Mouse (Mus musculus): ENCODE results near the gene Dusp27. TPM values are rescaled to one million over a fixed set of nuclear protein-coding genes. Genes with fewer than 3 reads are reported as not detected.

Gene Dusp27
- total RNA-seq, 1 experiment: 60.2 TPM

DNA sequence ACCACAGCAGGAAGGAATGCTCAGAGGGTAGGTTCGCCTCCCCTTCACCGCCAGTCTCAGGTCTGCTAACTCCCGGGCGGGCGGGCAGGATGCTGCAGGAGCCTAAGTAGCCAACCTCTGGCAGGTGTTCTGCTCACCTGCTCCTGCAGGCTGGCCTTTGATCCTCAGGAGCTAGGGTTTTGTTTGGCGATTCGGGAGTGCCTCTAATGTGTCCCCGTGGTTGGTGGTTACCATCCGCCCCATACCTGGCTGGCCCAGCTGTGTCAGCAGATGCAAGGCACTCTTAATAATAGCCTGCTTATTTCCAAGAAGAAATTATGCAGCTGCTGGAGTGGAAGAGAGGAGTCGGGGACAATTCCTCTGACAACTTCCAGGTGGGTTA lies 27.4 kb upstream of the Dusp27 start:
- TF ChIP-seq CHD2 (IDR thresholded peaks at IDR 0.05; ENCODE audit: low read depth, low read length): no peak
- no peak for TF ChIP-seq ZNF384 (IDR thresholded peaks at IDR 0.05; ENCODE audit: low read depth, low read length)
- TF ChIP-seq MAFK (IDR thresholded peaks at IDR 0.05; ENCODE audit: insufficient read depth, low read depth, low read length): no peak
- TF ChIP-seq HCFC1 (IDR thresholded peaks at IDR 0.05; ENCODE audit: borderline replicate concordance, insufficient read depth, low read length): no peak
- no peak for TF ChIP-seq ZC3H11A (IDR thresholded peaks at IDR 0.05; ENCODE audit: borderline replicate concordance, low read depth, low read length)

DNA sequence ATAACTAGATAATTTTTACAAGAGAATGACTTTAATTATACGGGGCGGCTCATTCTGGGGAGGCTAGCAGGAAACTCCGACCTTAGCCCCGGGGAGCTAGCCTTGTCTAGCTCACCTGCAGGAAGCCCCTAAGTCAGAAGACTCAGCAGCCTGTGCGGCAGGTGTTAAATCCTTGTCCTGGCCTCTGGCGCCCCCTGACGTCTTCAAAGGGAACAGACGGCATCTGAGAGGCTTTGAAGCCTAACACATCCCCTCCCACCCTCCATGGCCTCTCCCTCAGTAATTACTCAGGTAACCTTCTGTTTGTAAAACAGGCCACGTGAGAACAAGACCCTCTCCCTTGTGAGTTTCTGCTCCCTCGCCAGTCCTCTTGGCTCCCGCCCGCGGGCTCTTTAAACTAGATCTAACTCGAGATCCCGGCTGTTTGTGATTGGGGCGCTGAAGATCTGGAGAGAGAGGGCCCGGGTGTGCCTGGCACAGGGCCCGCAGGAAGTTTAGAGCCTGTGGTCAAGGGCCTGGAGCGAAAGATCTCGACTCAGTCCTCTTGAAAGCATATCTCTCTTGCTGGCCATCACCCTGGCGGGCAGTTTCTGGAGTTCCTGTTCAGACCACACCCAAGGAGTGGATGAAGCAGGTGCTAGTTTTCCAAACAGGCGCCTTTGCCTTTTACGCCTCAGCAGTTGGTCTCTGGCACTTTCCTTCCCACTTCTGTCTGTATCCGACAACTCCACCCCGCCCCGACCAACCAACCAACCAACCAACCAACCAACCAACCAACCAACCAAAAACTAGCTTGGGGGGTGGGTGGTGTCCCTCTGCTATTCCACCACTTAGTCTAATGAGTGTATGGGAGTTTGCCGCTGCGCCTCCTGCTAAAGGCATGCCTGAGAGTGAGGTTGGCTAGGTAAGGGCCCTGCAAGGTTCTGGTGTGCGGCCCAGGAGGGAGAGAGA lies 26.7 kb upstream of the Dusp27 start:
- TF ChIP-seq HCFC1 (IDR thresholded peaks at IDR 0.05; ENCODE audit: borderline replicate concordance, insufficient read depth, low read length) (no peak), ZC3H11A (IDR thresholded peaks at IDR 0.05; ENCODE audit: borderline replicate concordance, low read depth, low read length) (peak; percentile 98)
- H3K4me3 ChIP-seq (ENCODE audit: insufficient read depth in 1 of 2, low read depth in 1 of 2, low read length in 2 of 2, poor library complexity in 1 of 2, severe bottlenecking in 1 of 2): peak overlapping the region; percentile 57 to 59
- in situ Hi-C loops (cut with MboI; ENCODE audit: low sequenced_read_pairs in 2 of 2, unreplicated experiment in 2 of 2): loop anchor here (5.0 to 10.0 kb wide), 2 partner anchors 152 to 380 kb away; partner anchors contain the start of gene Pou2f1 (in 1 of the 2)

More for the DNA sequence above, 27.4 kb upstream of the Dusp27 start:
- Histone ChIP-seq H3K27ac (ENCODE audit: insufficient read depth, low read depth, low read length, poor library complexity, severe bottlenecking) (no peak overlapping the region; the same call in 1 of the 2 replicates), H3K36me3 (ENCODE audit: control insufficient read depth, insufficient read depth, low read length, poor library complexity, severe bottlenecking) (peaks cover 18% of the 10 kb centered on the region), H3K9ac (ENCODE audit: insufficient read depth, low read depth, low read length, poor library complexity, severe bottlenecking) (peak overlapping the region; percentile 34), H3K4me3 (ENCODE audit: insufficient read depth in 1 of 2, low read depth in 1 of 2, low read length in 2 of 2, poor library complexity in 1 of 2, severe bottlenecking in 1 of 2) (peak overlapping the region; percentile 57 to 59; a peak in 3 of 4 replicates), H3K9me3 (ENCODE audit: control insufficient read depth, insufficient read depth, low read depth, low read length) (no peaks in the 10 kb centered on the region), H3K4me1 (ENCODE audit: control insufficient read depth in 2 of 2, insufficient read depth in 2 of 2, low read length in 2 of 2, poor library complexity in 1 of 2) (peaks cover 9 to 44% of the 10 kb centered on the region in 2 experiments)
- in situ Hi-C loops (cut with MboI; ENCODE audit: low sequenced_read_pairs in 2 of 2, unreplicated experiment in 2 of 2): loop anchor here (10.0 kb wide), 1 partner anchor 380 kb away; no protein-coding TSS in a partner anchor
- DNase-seq (ENCODE audit: low read depth, low spot score): no peak

DNA sequence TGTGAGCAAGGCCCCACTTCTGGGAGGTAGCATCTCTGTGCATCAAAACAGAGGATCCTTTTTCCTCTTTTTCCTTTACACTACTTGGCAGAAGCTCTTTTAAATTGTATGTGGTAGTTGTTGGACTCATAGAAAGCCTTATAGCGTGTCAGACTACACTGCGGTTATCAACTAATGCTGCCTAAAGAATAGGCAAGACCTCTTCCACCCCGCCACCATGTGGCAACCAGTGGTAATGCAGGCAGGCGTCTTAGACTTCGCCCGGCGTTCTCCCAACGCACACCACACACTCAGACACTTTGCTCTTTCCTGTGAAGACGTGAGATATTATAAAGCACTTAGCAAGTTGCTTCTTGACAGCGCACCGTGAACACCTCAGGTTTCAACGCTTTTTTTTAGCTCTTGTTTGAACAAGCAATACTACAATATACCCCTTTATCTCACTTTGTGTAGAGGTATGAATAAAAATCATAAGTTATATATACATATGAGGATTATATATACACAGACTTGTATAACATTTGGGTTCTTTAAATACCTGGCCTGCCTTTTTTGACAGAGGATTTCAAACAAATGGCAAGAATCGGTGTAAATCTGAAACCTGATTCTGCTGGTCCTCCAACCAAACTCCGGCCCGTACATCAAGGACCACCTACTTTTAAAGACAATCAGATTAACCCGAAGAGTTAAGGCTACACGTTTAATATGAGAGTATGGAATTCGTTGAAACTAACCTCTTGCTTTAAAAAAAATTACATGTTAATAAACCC lies 25.8 kb upstream of the Dusp27 start:
- peak; percentile 83 for DNase-seq (ENCODE audit: low read depth, low spot score)
- in situ Hi-C loops (cut with MboI; ENCODE audit: low sequenced_read_pairs in 2 of 2, unreplicated experiment in 2 of 2): loop anchor here (5.0 to 10.0 kb wide), 2 partner anchors 151 to 379 kb away; partner anchors contain the start of gene Pou2f1 (in 1 of the 2)
- peaks cover 17% of the 10 kb centered on the region for H3K36me3 ChIP-seq (ENCODE audit: control insufficient read depth, insufficient read depth, low read length, poor library complexity, severe bottlenecking)
- peaks cover 7 to 37% of the 10 kb centered on the region in 2 experiments; a peak in 3 of 4 replicates for H3K4me1 ChIP-seq (ENCODE audit: control insufficient read depth in 2 of 2, insufficient read depth in 2 of 2, low read length in 2 of 2, poor library complexity in 1 of 2)
- H3K27ac ChIP-seq (ENCODE audit: insufficient read depth, low read depth, low read length, poor library complexity, severe bottlenecking): peak overlapping the region; percentile 69; the same call in 1 of the 2 replicates
- no peaks in the 10 kb centered on the region for H3K9me3 ChIP-seq (ENCODE audit: control insufficient read depth, insufficient read depth, low read depth, low read length)
- no peak for TF ChIP-seq MAFK (IDR thresholded peaks at IDR 0.05; ENCODE audit: insufficient read depth, low read depth, low read length)
- TF ChIP-seq ZC3H11A (IDR thresholded peaks at IDR 0.05; ENCODE audit: borderline replicate concordance, low read depth, low read length): peak; percentile 96
- no peak for TF ChIP-seq CHD2 (IDR thresholded peaks at IDR 0.05; ENCODE audit: low read depth, low read length)
- TF ChIP-seq ZNF384 (IDR thresholded peaks at IDR 0.05; ENCODE audit: low read depth, low read length): no peak
- H3K4me3 ChIP-seq (ENCODE audit: insufficient read depth in 1 of 2, low read depth in 1 of 2, low read length in 2 of 2, poor library complexity in 1 of 2, severe bottlenecking in 1 of 2): peak overlapping the region in 1 of 2 experiments; percentile 21; a peak in 1 of 4 replicates
- H3K9ac ChIP-seq (ENCODE audit: insufficient read depth, low read depth, low read length, poor library complexity, severe bottlenecking): no peak overlapping the region; the same call in 1 of the 2 replicates

More for the DNA sequence above, 26.7 kb upstream of the Dusp27 start:
- peaks cover 8 to 43% of the 10 kb centered on the region in 2 experiments for H3K4me1 ChIP-seq (ENCODE audit: control insufficient read depth in 2 of 2, insufficient read depth in 2 of 2, low read length in 2 of 2, poor library complexity in 1 of 2)
- no peaks in the 10 kb centered on the region for H3K9me3 ChIP-seq (ENCODE audit: control insufficient read depth, insufficient read depth, low read depth, low read length)
- peak overlapping the region; percentile 81 for H3K27ac ChIP-seq (ENCODE audit: insufficient read depth, low read depth, low read length, poor library complexity, severe bottlenecking)
- peak; percentile 91 for DNase-seq (ENCODE audit: low read depth, low spot score)
- peaks cover 19% of the 10 kb centered on the region for H3K36me3 ChIP-seq (ENCODE audit: control insufficient read depth, insufficient read depth, low read length, poor library complexity, severe bottlenecking)
- peak overlapping the region; percentile 75 for H3K9ac ChIP-seq (ENCODE audit: insufficient read depth, low read depth, low read length, poor library complexity, severe bottlenecking)

DNA sequence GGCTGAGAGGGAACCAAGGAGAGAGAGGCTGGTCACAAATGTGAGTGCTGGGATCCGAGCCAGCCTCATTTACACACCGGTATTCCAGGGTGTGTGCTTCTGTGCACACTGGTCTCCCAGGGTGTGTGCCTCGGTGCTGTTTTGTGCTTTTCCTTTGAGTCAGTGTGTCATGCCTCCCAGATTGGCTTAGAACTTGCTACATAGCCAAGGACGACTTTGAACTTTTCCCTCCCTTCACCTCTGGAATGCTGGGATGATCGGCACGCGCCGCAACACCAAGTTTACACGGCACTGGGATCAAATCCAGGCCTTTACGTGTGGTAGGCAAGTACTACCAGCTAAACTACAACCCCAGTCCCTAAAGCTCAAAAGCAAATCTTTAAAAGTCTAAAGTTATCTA lies 24.3 kb upstream of the Dusp27 start:
- Histone ChIP-seq H3K36me3 (ENCODE audit: control insufficient read depth, insufficient read depth, low read length, poor library complexity, severe bottlenecking) (peaks cover 16% of the 10 kb centered on the region), H3K27ac (ENCODE audit: insufficient read depth, low read depth, low read length, poor library complexity, severe bottlenecking) (peak overlapping the region; percentile 69), H3K4me1 (ENCODE audit: control insufficient read depth in 2 of 2, insufficient read depth in 2 of 2, low read length in 2 of 2, poor library complexity in 1 of 2) (peaks cover 7 to 30% of the 10 kb centered on the region in 2 experiments; a peak in 3 of 4 replicates), H3K4me3 (ENCODE audit: insufficient read depth in 1 of 2, low read depth in 1 of 2, low read length in 2 of 2, poor library complexity in 1 of 2, severe bottlenecking in 1 of 2) (peak overlapping the region in 1 of 2 experiments; percentile 21; a peak in 1 of 4 replicates), H3K9me3 (ENCODE audit: control insufficient read depth, insufficient read depth, low read depth, low read length) (no peaks in the 10 kb centered on the region), H3K9ac (ENCODE audit: insufficient read depth, low read depth, low read length, poor library complexity, severe bottlenecking) (peak overlapping the region; percentile 55; the same call in 1 of the 2 replicates)
- TF ChIP-seq CHD2 (IDR thresholded peaks at IDR 0.05; ENCODE audit: low read depth, low read length): no peak
- TF ChIP-seq MAFK (IDR thresholded peaks at IDR 0.05; ENCODE audit: insufficient read depth, low read depth, low read length): no peak
- TF ChIP-seq ZNF384 (IDR thresholded peaks at IDR 0.05; ENCODE audit: low read depth, low read length): no peak
- no peak for TF ChIP-seq HCFC1 (IDR thresholded peaks at IDR 0.05; ENCODE audit: borderline replicate concordance, insufficient read depth, low read length)
- TF ChIP-seq ZC3H11A (IDR thresholded peaks at IDR 0.05; ENCODE audit: borderline replicate concordance, low read depth, low read length): no peak
- in situ Hi-C loops (cut with MboI; ENCODE audit: low sequenced_read_pairs in 2 of 2, unreplicated experiment in 2 of 2): loop anchor here (5.0 to 10.0 kb wide), 2 partner anchors 150 to 377 kb away; partner anchors contain the start of gene Pou2f1 (in 1 of the 2)
- no peak for DNase-seq (ENCODE audit: low read depth, low spot score)
